Mouse (Mus musculus): ENCODE measurements around the gene Tmem100.

- TF ChIP-seq CTCF (IDR thresholded peaks at IDR 0.05; ENCODE audit: low read depth) (no peak), EP300 (IDR thresholded peaks at IDR 0.05; ENCODE audit: low read depth) (no peak)
Observed at GRCm38 (mm10) chr11:89986516-89986915, 43.6 kb upstream of the Tmem100 start.

Data from liver, postnatal 0 days (tissue).